In the genomic region with DNA sequence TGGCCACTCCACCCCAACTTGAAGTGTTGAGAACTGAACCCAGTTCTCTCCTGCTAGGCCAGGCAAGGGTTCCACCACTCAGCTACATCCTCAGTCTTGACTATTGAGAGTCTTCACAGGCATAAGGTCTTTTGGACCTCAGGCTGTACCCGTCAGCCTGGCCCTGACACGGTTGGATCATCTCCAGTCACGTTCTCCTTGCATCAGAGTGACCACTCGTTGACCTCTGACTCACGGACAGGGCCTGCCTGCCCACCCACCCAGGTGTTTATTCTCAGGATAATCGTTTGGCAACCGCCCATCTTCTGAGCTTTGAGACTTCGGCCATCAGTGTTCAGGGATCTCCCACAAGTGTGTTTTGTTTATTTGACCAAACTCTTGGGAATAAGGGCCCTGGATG, we compare ENCODE assay signal across 23 mouse cellular contexts. TPM values are rescaled to one million over a fixed set of nuclear protein-coding genes. Genes with fewer than 3 reads are reported as not detected.
A peak's percentile ranks its signal among the peaks of the same experiment; 100 is the strongest.
DNase-seq lines count a peak whose midpoint lies in the region; ATAC-seq lines count a peak whose summit lies in the region.
"Had no signal": no experiment of that assay in that cellular context is flagged by ENCODE, and none has a peak within 500 bp of the region (broad histone marks: within the 10 kb centered on the region; RNA-seq: fewer than 3 reads in every experiment).

No protein-coding gene starts in this region.

- no peak overlapping the region for H3K9ac ChIP-seq in lung, embryonic 15.5 days
- H3K9ac ChIP-seq in midbrain, embryonic 11.5 days (ENCODE audit: low read length): no peak overlapping the region
- H3K9ac ChIP-seq in midbrain, embryonic 14.5 days (replicated peaks; ENCODE audit: low read length): no peak overlapping the region
- H3K9ac ChIP-seq in forebrain, embryonic 16.5 days (replicated peaks; ENCODE audit: low read depth, low read length): no peak overlapping the region
- H3K9ac ChIP-seq: forebrain, embryonic 13.5 days; heart, embryonic 13.5 days; hindbrain, embryonic 12.5 days had no signal

- DNase-seq in adrenal gland, postnatal 14 days: peak; percentile 46
- no peak for DNase-seq in adrenal gland, adult 18-20 months (ENCODE audit: low spot score in 2 of 2)
- DNase-seq in lung, postnatal 25 days (ENCODE audit: low spot score): no peak
- DNase-seq in midbrain, embryonic 11.5 days (ENCODE audit: low spot score, missing footprints): peak; percentile 45
- no peak for DNase-seq in midbrain, embryonic 14.5 days
- DNase-seq in 3T3-L1 (ENCODE audit: low read depth, low spot score): peak; percentile 11
- DNase-seq: adrenal gland, postnatal 25 days; cerebellum, adult 2 months; cerebellum, postnatal 10 days; gastrocnemius, adult 2 months; gastrocnemius, postnatal 25 days; heart, postnatal 4 days had no signal

- ATAC-seq in lung, embryonic 15.5 days (ENCODE audit: borderline replicate concordance, extremely low read depth, low FRiP score, low TSS enrichment): peak; percentile 20; the same call in 1 of the 2 replicates
- no peak for ATAC-seq in midbrain, embryonic 11.5 days (ENCODE audit: low FRiP score)
- ATAC-seq in midbrain, embryonic 14.5 days (ENCODE audit: low FRiP score, low TSS enrichment): no peak
- no peak for ATAC-seq in forebrain, embryonic 16.5 days
- ATAC-seq: forebrain, embryonic 13.5 days; hindbrain, embryonic 16.5 days had no signal

- peaks cover 18% of the 10 kb centered on the region for H3K27me3 ChIP-seq in lung, embryonic 15.5 days
- no peaks in the 10 kb centered on the region for H3K27me3 ChIP-seq in midbrain, embryonic 11.5 days (ENCODE audit: control insufficient read depth, insufficient read depth, low read length)
- no peaks in the 10 kb centered on the region for H3K27me3 ChIP-seq in midbrain, embryonic 14.5 days (ENCODE audit: control insufficient read depth, insufficient read depth, low read length)
- H3K27me3 ChIP-seq in forebrain, embryonic 16.5 days (replicated peaks; ENCODE audit: control insufficient read depth, insufficient read depth, low read length): no peaks in the 10 kb centered on the region

- H3K4me1 ChIP-seq in lung, embryonic 15.5 days: no peaks in the 10 kb centered on the region
- H3K4me1 ChIP-seq in midbrain, embryonic 11.5 days (ENCODE audit: control insufficient read depth, insufficient read depth, low read length): 0 out of 2 replicates have a peak, but pooled peaks cover 2% of the 10 kb centered on the region
- 0 out of 2 replicates have a peak, but pooled peaks cover 4% of the 10 kb centered on the region for H3K4me1 ChIP-seq in midbrain, embryonic 14.5 days (ENCODE audit: control insufficient read depth, insufficient read depth, low read length)
- no peaks in the 10 kb centered on the region for H3K4me1 ChIP-seq in forebrain, embryonic 16.5 days (replicated peaks; ENCODE audit: control insufficient read depth, insufficient read depth, low read length)

- no peaks in the 10 kb centered on the region for H3K9me3 ChIP-seq in lung, embryonic 15.5 days
- H3K9me3 ChIP-seq in midbrain, embryonic 11.5 days (ENCODE audit: control insufficient read depth, low read length): no peaks in the 10 kb centered on the region
- H3K9me3 ChIP-seq in midbrain, embryonic 14.5 days (ENCODE audit: control insufficient read depth, low read length): no peaks in the 10 kb centered on the region
- H3K9me3 ChIP-seq in forebrain, embryonic 16.5 days (ENCODE audit: control insufficient read depth, low read length): no peaks in the 10 kb centered on the region
- H3K9me3 ChIP-seq: forebrain, embryonic 13.5 days; heart, embryonic 13.5 days; hindbrain, embryonic 12.5 days had no signal

- H3K4me2 ChIP-seq in lung, embryonic 15.5 days: no peak overlapping the region
- H3K4me2 ChIP-seq in midbrain, embryonic 11.5 days: no peak overlapping the region
- no peak overlapping the region for H3K4me2 ChIP-seq in midbrain, embryonic 14.5 days (ENCODE audit: low read length)
- H3K4me2 ChIP-seq in forebrain, embryonic 16.5 days (ENCODE audit: low read length): no peak overlapping the region
- H3K4me2 ChIP-seq: forebrain, embryonic 13.5 days; heart, embryonic 13.5 days; hindbrain, embryonic 12.5 days had no signal

- H3K27ac ChIP-seq in lung, embryonic 15.5 days: no peak overlapping the region
- H3K27ac ChIP-seq in midbrain, embryonic 11.5 days (ENCODE audit: low read depth, low read length): no peak overlapping the region
- no peak overlapping the region for H3K27ac ChIP-seq in midbrain, embryonic 14.5 days (replicated peaks; ENCODE audit: low read depth, low read length)
- H3K27ac ChIP-seq in forebrain, embryonic 16.5 days (ENCODE audit: low read length): no peak overlapping the region
- H3K27ac ChIP-seq: embryonic facial prominence, embryonic 10.5 days; forebrain, embryonic 13.5 days; gastrocnemius, adult 2 months; heart, embryonic 13.5 days; hindbrain, embryonic 12.5 days had no signal

- WGBS in lung, embryonic 15.5 days: 11% methylated on average over 8 of the region's 8 CpGs
- WGBS in midbrain, embryonic 11.5 days: 82% methylated on average over 8 of the region's 8 CpGs
- 77% methylated on average over 8 of the region's 8 CpGs for WGBS in midbrain, embryonic 14.5 days
- WGBS in forebrain, embryonic 16.5 days: 83% methylated on average over 8 of the region's 8 CpGs

- no peaks in the 10 kb centered on the region for H3K36me3 ChIP-seq in lung, embryonic 15.5 days
- H3K36me3 ChIP-seq in midbrain, embryonic 11.5 days (ENCODE audit: control insufficient read depth, insufficient read depth, low read length): no peaks in the 10 kb centered on the region
- no peaks in the 10 kb centered on the region for H3K36me3 ChIP-seq in midbrain, embryonic 14.5 days (ENCODE audit: control insufficient read depth, insufficient read depth, low read length)
- H3K36me3 ChIP-seq in forebrain, embryonic 16.5 days (ENCODE audit: control insufficient read depth, insufficient read depth): no peaks in the 10 kb centered on the region
- H3K36me3 ChIP-seq: embryonic facial prominence, embryonic 10.5 days; heart, embryonic 13.5 days; hindbrain, embryonic 12.5 days had no signal

- no peak overlapping the region for H3K4me3 ChIP-seq in lung, embryonic 15.5 days
- H3K4me3 ChIP-seq in midbrain, embryonic 11.5 days (ENCODE audit: low read depth, low read length): no peak overlapping the region
- H3K4me3 ChIP-seq in midbrain, embryonic 14.5 days (replicated peaks; ENCODE audit: low read depth, low read length): no peak overlapping the region
- no peak overlapping the region for H3K4me3 ChIP-seq in forebrain, embryonic 16.5 days (replicated peaks; ENCODE audit: low read length)
- H3K4me3 ChIP-seq: embryonic facial prominence, embryonic 10.5 days; forebrain, embryonic 13.5 days; gastrocnemius, adult 2 months; heart, embryonic 13.5 days; hindbrain, embryonic 12.5 days had no signal

RNA-seq across cellular contexts. Expression of a gene that starts 3.8 kb away (rescaled TPM):
- total RNA-seq in adrenal gland, postnatal 14 days (2021): not detected in 2 replicates
- not detected for total RNA-seq in adrenal gland, adult 18-20 months (2021)
- polyA plus RNA-seq in lung, embryonic 15.5 days (2015; fragmentation: Nextera tagmentation; extraction: Ambion mirVana): not detected in 2 replicates
- not detected in 2 replicates for polyA plus RNA-seq in midbrain, embryonic 11.5 days (2014; fragmentation: Nextera tagmentation; extraction: Ambion mirVana)
- not detected in 2 replicates for polyA plus RNA-seq in midbrain, embryonic 14.5 days (2014; fragmentation: Nextera tagmentation; extraction: Ambion mirVana)
- 0.24 TPM in 1 of 2 replicates, not detected in the other for polyA plus RNA-seq in forebrain, embryonic 16.5 days (2015; fragmentation: Nextera tagmentation; extraction: Ambion mirVana)
- total RNA-seq: adrenal gland, postnatal 25 days; CH12.LX; gastrocnemius, adult 2 months; gastrocnemius, postnatal 25 days; granulocyte monocyte progenitor cell, adult 5-6 weeks; heart, postnatal 4 days had no signal
- polyA plus RNA-seq: embryonic facial prominence, embryonic 10.5 days; embryonic facial prominence, embryonic 14.5 days; forebrain, embryonic 13.5 days; heart, embryonic 13.5 days; heart, postnatal 0 days; hindbrain, embryonic 12.5 days had no signal

RNA-seq across cellular contexts. Expression of a gene that starts 5.7 kb away (rescaled TPM):
- total RNA-seq in adrenal gland, postnatal 14 days (2021): 18.4 and 21.2 TPM in 2 replicates
- 10 to 100 TPM; 43.9 to 59.6 TPM for total RNA-seq in adrenal gland, adult 18-20 months (2021)
- polyA plus RNA-seq in lung, embryonic 15.5 days (2015; fragmentation: Nextera tagmentation; extraction: Ambion mirVana): 0.30 and 0.32 TPM in 2 replicates
- polyA plus RNA-seq in midbrain, embryonic 11.5 days (2014; fragmentation: Nextera tagmentation; extraction: Ambion mirVana): 0.23 and 0.28 TPM in 2 replicates
- polyA plus RNA-seq in midbrain, embryonic 14.5 days (2014; fragmentation: Nextera tagmentation; extraction: Ambion mirVana): 0.72 and 1.4 TPM in 2 replicates
- 0.27 and 0.76 TPM in 2 replicates for polyA plus RNA-seq in forebrain, embryonic 16.5 days (2015; fragmentation: Nextera tagmentation; extraction: Ambion mirVana)

RNA-seq across cellular contexts. Expression of a gene that starts 18.7 kb away (rescaled TPM):
- total RNA-seq in adrenal gland, postnatal 14 days (2021): 0.33 and 0.38 TPM in 2 replicates
- under 1 TPM; 0.36 to 0.74 TPM for total RNA-seq in adrenal gland, adult 18-20 months (2021)
- not detected in 2 replicates for polyA plus RNA-seq in lung, embryonic 15.5 days (2015; fragmentation: Nextera tagmentation; extraction: Ambion mirVana)
- 0.08 TPM in 1 of 2 replicates, not detected in the other for polyA plus RNA-seq in midbrain, embryonic 11.5 days (2014; fragmentation: Nextera tagmentation; extraction: Ambion mirVana)
- polyA plus RNA-seq in midbrain, embryonic 14.5 days (2014; fragmentation: Nextera tagmentation; extraction: Ambion mirVana): 0.08 and 0.16 TPM in 2 replicates
- 0.10 TPM in 2 replicates for polyA plus RNA-seq in forebrain, embryonic 16.5 days (2015; fragmentation: Nextera tagmentation; extraction: Ambion mirVana)
- total RNA-seq: granulocyte monocyte progenitor cell, adult 5-6 weeks had no signal
- polyA plus RNA-seq: embryonic facial prominence, embryonic 14.5 days; forebrain, embryonic 13.5 days; hindbrain, embryonic 12.5 days had no signal

RNA-seq across cellular contexts. Expression of a gene that starts 26.3 kb away (rescaled TPM):
- 592 and 605 TPM in 2 replicates for total RNA-seq in adrenal gland, postnatal 14 days (2021)
- total RNA-seq in adrenal gland, adult 18-20 months (2021): 1,000 to 10,000 TPM; 1,063 to 1,343 TPM
- polyA plus RNA-seq in lung, embryonic 15.5 days (2015; fragmentation: Nextera tagmentation; extraction: Ambion mirVana): 14.6 and 15.8 TPM in 2 replicates
- 11.2 and 12.7 TPM in 2 replicates for polyA plus RNA-seq in midbrain, embryonic 11.5 days (2014; fragmentation: Nextera tagmentation; extraction: Ambion mirVana)
- polyA plus RNA-seq in midbrain, embryonic 14.5 days (2014; fragmentation: Nextera tagmentation; extraction: Ambion mirVana): 15.0 and 15.9 TPM in 2 replicates
- polyA plus RNA-seq in forebrain, embryonic 16.5 days (2015; fragmentation: Nextera tagmentation; extraction: Ambion mirVana): 23.2 and 26.9 TPM in 2 replicates

RNA-seq across cellular contexts. Expression of a gene that starts 31.4 kb away (rescaled TPM):
- not detected in 2 replicates for total RNA-seq in adrenal gland, postnatal 14 days (2021)
- total RNA-seq in adrenal gland, adult 18-20 months (2021): not detected
- not detected in 2 replicates for polyA plus RNA-seq in lung, embryonic 15.5 days (2015; fragmentation: Nextera tagmentation; extraction: Ambion mirVana)
- 0.18 and 0.34 TPM in 2 replicates for polyA plus RNA-seq in midbrain, embryonic 11.5 days (2014; fragmentation: Nextera tagmentation; extraction: Ambion mirVana)
- 0.54 and 1.4 TPM in 2 replicates for polyA plus RNA-seq in midbrain, embryonic 14.5 days (2014; fragmentation: Nextera tagmentation; extraction: Ambion mirVana)
- 0.37 TPM in 1 of 2 replicates, not detected in the other for polyA plus RNA-seq in forebrain, embryonic 16.5 days (2015; fragmentation: Nextera tagmentation; extraction: Ambion mirVana)
- total RNA-seq: adrenal gland, postnatal 25 days; CH12.LX; gastrocnemius, adult 2 months; gastrocnemius, postnatal 25 days; granulocyte monocyte progenitor cell, adult 5-6 weeks; heart, postnatal 4 days had no signal
- polyA plus RNA-seq: embryonic facial prominence, embryonic 10.5 days; forebrain, embryonic 13.5 days; heart, embryonic 13.5 days; heart, postnatal 0 days had no signal

Comparison
In these comparisons a context has a peak if more than half of its experiments do, and no peak if none do; other contexts are left out.
1. DNase-seq: peak in adrenal gland, postnatal 14 days (single experiment), midbrain, embryonic 11.5 days (single experiment) and 3T3-L1 (single experiment); none in adrenal gland, adult 18-20 months (0 of 2), lung, postnatal 25 days (single experiment) and midbrain, embryonic 14.5 days (single experiment).